Mouse (Mus musculus) lung, embryonic 15.5 days (tissue): ENCODE measurements around the gene Apobec2. TPM values are rescaled to one million over a fixed set of nuclear protein-coding genes. Genes with fewer than 3 reads are reported as not detected.

Experiments
- polyA plus RNA-seq: library from polyadenylated mRNA; unstranded; fragments of >200 nt; fragmentation: Nextera tagmentation; extraction: Ambion mirVana; gene quantifications from 2 replicates; pipeline ENCODE4 v1.2.1, GENCODE M21; 2015

The Apobec2 gene
- polyA plus RNA-seq, 1 experiment from 2014 or later = 8.7 TPM

Other genes with a start within 250 kb of the Apobec2 start
- gene Trem1, start 200.2 kb downstream of the Apobec2 start, polyA plus RNA-seq = 0.30 and 0.40 TPM in 2 replicates
- gene Trem3, start 185.2 kb downstream of the Apobec2 start, polyA plus RNA-seq = 0.38 and 0.55 TPM in 2 replicates
- gene Treml4, start 168.6 kb downstream of the Apobec2 start, polyA plus RNA-seq = 0.13 and 0.37 TPM in 2 replicates
- gene Treml2, start 133.4 kb downstream of the Apobec2 start, polyA plus RNA-seq = 0.21 and 0.62 TPM in 2 replicates
- 0.39 and 0.43 TPM in 2 replicates for gene B430306N03Rik, start 116.8 kb downstream of the Apobec2 start, polyA plus RNA-seq
- 3.4 and 4.7 TPM in 2 replicates for gene Trem2, start 86.5 kb downstream of the Apobec2 start, polyA plus RNA-seq
- gene Treml1, start 73.0 kb downstream of the Apobec2 start, polyA plus RNA-seq = 2.7 and 2.9 TPM in 2 replicates
- gene Nfya, start 23.0 kb downstream of the Apobec2 start, polyA plus RNA-seq = 17.0 and 19.9 TPM in 2 replicates
- gene Oard1, start 22.9 kb downstream of the Apobec2 start, polyA plus RNA-seq = 70.6 and 75.7 TPM in 2 replicates
- gene Tspo2, start 18.6 kb upstream of the Apobec2 start, polyA plus RNA-seq = 3.6 and 3.8 TPM in 2 replicates
- gene Unc5cl, start 22.0 kb upstream of the Apobec2 start, polyA plus RNA-seq = 2.0 and 2.4 TPM in 2 replicates